In the genomic region with DNA sequence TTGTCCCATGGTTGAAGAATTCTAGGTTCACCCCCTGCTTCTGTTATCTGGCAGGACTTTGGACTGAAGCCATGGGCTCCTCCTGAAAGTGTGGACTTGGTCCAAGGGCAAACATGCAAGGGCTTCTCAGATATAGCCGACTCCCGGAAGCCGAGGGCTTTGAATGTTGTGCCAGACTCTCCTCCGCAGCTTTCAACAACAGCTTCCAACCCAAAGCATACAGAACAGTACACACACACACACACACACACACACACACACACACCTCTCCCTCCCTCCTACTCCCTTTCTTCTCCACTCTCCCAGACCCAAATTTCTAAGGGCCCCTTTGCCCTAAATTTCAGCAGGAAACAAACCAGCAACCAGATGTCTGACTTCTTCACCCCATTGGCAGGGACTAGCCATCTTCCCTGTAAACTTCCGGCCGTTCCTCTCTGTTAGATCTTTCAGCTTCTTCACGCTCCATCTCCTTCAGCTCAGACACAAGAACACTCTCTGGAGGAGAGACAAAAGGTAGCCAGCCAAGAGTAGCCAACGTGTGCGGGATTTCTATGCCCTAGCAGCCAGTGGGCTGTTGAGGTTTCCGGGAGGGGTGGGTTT, we compare ENCODE assay signal across 9 mouse cellular contexts. TPM values are rescaled to one million over a fixed set of nuclear protein-coding genes. Genes with fewer than 3 reads are reported as not detected.
DNase-seq lines count a peak whose midpoint lies in the region; ATAC-seq and TF ChIP-seq lines count a peak whose summit lies in the region.
"Had no signal": no experiment of that assay in that cellular context is flagged by ENCODE, and none has a peak within 500 bp of the region (broad histone marks: within the 10 kb centered on the region; RNA-seq: fewer than 3 reads in every experiment).

No protein-coding gene starts in this region.

- no peak overlapping the region for H3K9ac ChIP-seq in liver, postnatal 0 days (replicated peaks)
- no peak overlapping the region for H3K9ac ChIP-seq in liver, embryonic 12.5 days
- no peak overlapping the region; the same call in 1 of the 2 replicates for H3K9ac ChIP-seq in heart, embryonic 14.5 days (ENCODE audit: low read length)
- H3K9ac ChIP-seq: embryonic facial prominence, embryonic 15.5 days had no signal

- no peaks in the 10 kb centered on the region for H3K9me3 ChIP-seq in liver, postnatal 0 days (ENCODE audit: low read length)
- no peaks in the 10 kb centered on the region for H3K9me3 ChIP-seq in liver, embryonic 12.5 days (replicated peaks)
- no peaks in the 10 kb centered on the region for H3K9me3 ChIP-seq in heart, embryonic 14.5 days (ENCODE audit: control insufficient read depth, low read length)
- H3K9me3 ChIP-seq: embryonic facial prominence, embryonic 15.5 days had no signal

- TF ChIP-seq EP300 in liver, postnatal 0 days (IDR thresholded peaks at IDR 0.05; ENCODE audit: low read depth): no peak

- WGBS in liver, postnatal 0 days (ENCODE audit: insufficient replicate concordance): 34% methylated on average over 10 of the region's 10 CpGs
- 54% methylated on average over 10 of the region's 10 CpGs for WGBS in liver, embryonic 12.5 days (ENCODE audit: insufficient replicate concordance)
- WGBS in heart, embryonic 14.5 days: 26% methylated on average over 10 of the region's 10 CpGs

- H3K36me3 ChIP-seq in liver, postnatal 0 days (replicated peaks; ENCODE audit: insufficient read depth, low read length): no peaks in the 10 kb centered on the region
- no peaks in the 10 kb centered on the region for H3K36me3 ChIP-seq in liver, embryonic 12.5 days
- no peaks in the 10 kb centered on the region for H3K36me3 ChIP-seq in heart, embryonic 14.5 days (ENCODE audit: control insufficient read depth, insufficient read depth, low read length)
- H3K36me3 ChIP-seq in splenic B cell, adult 2 months (ENCODE audit: control insufficient read depth, insufficient read depth, low read length, poor library complexity, severe bottlenecking): no peaks in the 10 kb centered on the region
- H3K36me3 ChIP-seq: embryonic facial prominence, embryonic 15.5 days had no signal

- peak overlapping the region; percentile 59 for H3K27ac ChIP-seq in liver, postnatal 0 days (ENCODE audit: low read depth)
- H3K27ac ChIP-seq in liver, embryonic 12.5 days: no peak overlapping the region
- peak overlapping the region; percentile 72 to 81 for H3K27ac ChIP-seq in heart, embryonic 14.5 days (replicated peaks in 1 of 2; ENCODE audit: control insufficient read depth in 1 of 2, insufficient read depth in 1 of 2, low read depth in 2 of 2, low read length in 2 of 2)
- H3K27ac ChIP-seq in layer of hippocampus, adult 2 months: no peak overlapping the region
- H3K27ac ChIP-seq: embryonic facial prominence, embryonic 15.5 days had no signal

- ATAC-seq in liver, postnatal 0 days: peak; percentile 56; the same call in 1 of the 2 replicates
- no peak for ATAC-seq in liver, embryonic 12.5 days
- peak; percentile 75 for ATAC-seq in heart, embryonic 14.5 days (ENCODE audit: insufficient number of reproducible peaks, insufficient read depth, low FRiP score, low read depth)

- H3K4me1 ChIP-seq in liver, postnatal 0 days (ENCODE audit: insufficient read depth): peaks cover 5% of the 10 kb centered on the region; the same call in 1 of the 2 replicates
- H3K4me1 ChIP-seq in liver, embryonic 12.5 days: peaks cover 15% of the 10 kb centered on the region
- H3K4me1 ChIP-seq in heart, embryonic 14.5 days (ENCODE audit: control insufficient read depth in 2 of 2, insufficient read depth in 2 of 2, low read length in 2 of 2): peaks cover 22 to 25% of the 10 kb centered on the region in 2 experiments

- no peak overlapping the region for H3K4me3 ChIP-seq in liver, postnatal 0 days (ENCODE audit: low read depth, low read length)
- no peak overlapping the region for H3K4me3 ChIP-seq in liver, embryonic 12.5 days
- H3K4me3 ChIP-seq in heart, embryonic 14.5 days (ENCODE audit: control insufficient read depth in 1 of 2, insufficient read depth in 1 of 2, low read depth in 1 of 2, low read length in 2 of 2): no peak overlapping the region
- H3K4me3 ChIP-seq in layer of hippocampus, adult 2 months: no peak overlapping the region
- H3K4me3 ChIP-seq: embryonic facial prominence, embryonic 15.5 days had no signal

- no peaks in the 10 kb centered on the region for H3K27me3 ChIP-seq in liver, postnatal 0 days (ENCODE audit: insufficient read depth, low read length)
- 0 out of 2 replicates have a peak, but pooled peaks cover 6% of the 10 kb centered on the region for H3K27me3 ChIP-seq in liver, embryonic 12.5 days (replicated peaks)
- no peaks in the 10 kb centered on the region for H3K27me3 ChIP-seq in heart, embryonic 14.5 days (ENCODE audit: control insufficient read depth, insufficient read depth, low read length)
- H3K27me3 ChIP-seq in splenic B cell, adult 2 months (ENCODE audit: control insufficient read depth, insufficient read depth, low read length, poor library complexity, severe bottlenecking): no peaks in the 10 kb centered on the region
- H3K27me3 ChIP-seq: embryonic facial prominence, embryonic 15.5 days had no signal

- no peak overlapping the region for H3K4me2 ChIP-seq in liver, postnatal 0 days (ENCODE audit: low read depth, low read length)
- H3K4me2 ChIP-seq in liver, embryonic 12.5 days: no peak overlapping the region
- peak overlapping the region; percentile 17; the same call in 1 of the 2 replicates for H3K4me2 ChIP-seq in heart, embryonic 14.5 days (ENCODE audit: low read length)
- H3K4me2 ChIP-seq: embryonic facial prominence, embryonic 15.5 days had no signal

- DNase-seq in liver, postnatal 0 days: peak; percentile 34
- DNase-seq in kidney, postnatal 25 days: peak; percentile 72 to 73
- peak; percentile 20 for DNase-seq in splenic B cell, adult 2 months (ENCODE audit: low read depth, low spot score)
- DNase-seq in urinary bladder, adult 2 months (ENCODE audit: low spot score): no peak
- DNase-seq in T-cell, adult 2 months (ENCODE audit: low spot score): no peak
- no peak for DNase-seq in layer of hippocampus, adult 2 months (ENCODE audit: low spot score in 2 of 2)

- no peak for TF ChIP-seq CTCF in liver, postnatal 0 days (IDR thresholded peaks at IDR 0.05; ENCODE audit: low read depth)
- no peak for TF ChIP-seq CTCF in layer of hippocampus, adult 2 months (conservative IDR thresholded peaks at IDR 0.05)

RNA-seq across cellular contexts. Expression of gene Smad5, which starts 24.5 kb away (rescaled TPM):
- 3.5 and 3.8 TPM in 2 replicates for polyA plus RNA-seq in liver, postnatal 0 days (2015; fragmentation: Nextera tagmentation; extraction: Ambion mirVana)
- polyA plus RNA-seq in liver, embryonic 12.5 days (2016; fragmentation: Nextera tagmentation; extraction: Ambion mirVana): 7.3 TPM in 2 replicates
- 27.1 TPM in 2 replicates for polyA plus RNA-seq in heart, embryonic 14.5 days (2014; fragmentation: Nextera tagmentation; extraction: Ambion mirVana)
- polyA plus RNA-seq in urinary bladder, adult 2 months (2012; rRNA removed): 21.9 and 25.7 TPM in 2 replicates
- 10 to 100 TPM; 26.3 to 28.0 TPM for total RNA-seq in layer of hippocampus, adult 2 months (2021)

Comparison
In these comparisons a context has a peak if more than half of its experiments do, and no peak if none do; other contexts are left out.
1. H3K27ac ChIP-seq: peak in liver, postnatal 0 days (single experiment) and heart, embryonic 14.5 days (2 of 2); none in liver, embryonic 12.5 days (single experiment) and layer of hippocampus, adult 2 months (single experiment).
2. DNase-seq: peak in liver, postnatal 0 days (single experiment), kidney, postnatal 25 days (2 of 2) and splenic B cell, adult 2 months (single experiment); none in urinary bladder, adult 2 months (single experiment), T-cell, adult 2 months (single experiment) and layer of hippocampus, adult 2 months (0 of 2).